Mouse (Mus musculus): ENCODE measurements around the gene Ptprd.

The Ptprd gene

DNA sequence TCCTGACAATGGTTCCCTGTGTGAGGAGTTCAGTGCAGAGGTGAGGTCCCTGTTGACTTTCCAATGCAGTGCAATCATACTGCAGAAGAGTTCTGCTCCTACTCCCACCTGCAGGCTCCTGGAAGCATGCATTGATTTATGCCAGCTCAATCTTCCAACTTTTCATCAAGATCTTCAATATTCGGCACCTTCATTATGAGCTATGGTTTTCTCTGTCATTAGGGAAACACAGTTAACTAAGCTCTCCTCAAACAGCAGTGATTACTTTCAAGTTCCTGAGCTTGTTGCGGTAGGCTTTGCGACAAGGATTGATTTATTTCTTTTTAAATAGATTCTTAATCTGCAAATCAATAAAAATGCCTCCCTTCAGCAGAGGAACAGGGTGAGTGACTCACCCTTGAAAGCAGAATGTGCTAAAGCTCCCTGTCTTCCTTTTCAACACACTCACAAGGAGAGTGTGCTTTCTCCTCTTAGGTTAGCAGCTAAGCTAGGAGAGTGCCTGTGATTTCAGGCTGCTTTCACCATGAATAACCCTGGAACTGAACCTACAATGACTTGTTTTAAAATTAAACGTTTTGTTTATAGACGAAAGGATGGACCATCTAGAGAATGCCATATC is 1298.1 kb downstream of the Ptprd start:
- no peak for DNase-seq (ENCODE audit: low spot score in 2 of 2)

DNA sequence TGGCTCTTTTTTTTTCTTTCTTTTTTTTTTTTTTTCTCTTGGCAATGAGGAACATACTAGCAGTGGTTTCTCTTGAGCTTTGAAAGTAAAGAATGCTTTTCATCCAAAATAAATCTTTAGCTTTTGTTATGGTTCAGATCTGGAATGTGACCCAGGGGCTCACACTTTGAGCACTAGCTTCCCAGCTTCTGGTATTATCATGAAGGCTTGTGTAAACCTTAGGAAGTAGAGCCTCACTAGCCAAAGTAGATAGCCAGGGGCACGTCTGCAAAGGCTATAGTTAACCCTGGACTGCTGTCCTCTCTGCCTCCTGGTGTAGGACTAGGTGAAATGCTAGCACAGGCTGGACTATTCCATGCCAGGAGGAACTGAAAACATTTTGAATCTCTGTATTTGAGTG is 1310.1 kb downstream of the Ptprd start:
- no peak for DNase-seq (ENCODE audit: low spot score in 2 of 2)

DNA sequence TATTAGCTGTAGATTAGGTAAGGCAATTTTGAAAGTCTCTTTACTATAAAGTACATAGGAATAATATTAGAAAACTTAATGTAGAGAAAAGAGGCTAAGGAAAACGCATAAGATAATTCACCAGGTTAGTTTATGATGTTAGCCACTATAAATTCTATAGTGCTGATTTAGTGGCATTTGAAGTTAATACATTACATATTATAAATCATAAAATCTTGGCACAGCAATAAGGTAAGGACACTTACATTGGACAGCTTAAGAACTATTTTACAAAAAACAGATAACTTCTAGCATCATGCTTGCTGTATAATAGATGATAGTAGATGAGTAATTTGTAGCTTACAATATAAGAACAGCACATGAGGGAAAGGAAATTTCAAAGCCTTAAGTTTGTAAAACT is 1322.1 kb downstream of the Ptprd start:
- DNase-seq (ENCODE audit: low spot score in 2 of 2) = no peak

DNA sequence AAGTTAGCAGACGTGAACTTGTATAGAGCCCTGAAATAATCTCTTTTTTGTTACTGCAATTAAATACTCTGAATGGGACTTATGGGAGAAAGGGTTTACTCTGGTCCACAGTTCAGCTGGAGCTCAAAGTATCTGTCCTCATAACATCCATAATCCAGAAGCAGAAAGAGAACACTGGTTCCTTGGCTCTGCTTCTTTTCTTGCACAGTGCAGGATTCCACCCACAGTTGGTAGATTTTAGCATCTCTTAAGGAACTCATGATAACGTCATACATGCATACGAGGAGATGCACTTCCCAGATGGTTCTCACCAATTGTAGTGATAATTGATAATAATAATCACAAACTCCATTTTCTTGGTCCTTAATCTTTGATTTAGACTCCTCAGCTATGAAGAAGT is 1330.2 kb downstream of the Ptprd start:
- no peak for DNase-seq (ENCODE audit: low spot score in 2 of 2)

DNA sequence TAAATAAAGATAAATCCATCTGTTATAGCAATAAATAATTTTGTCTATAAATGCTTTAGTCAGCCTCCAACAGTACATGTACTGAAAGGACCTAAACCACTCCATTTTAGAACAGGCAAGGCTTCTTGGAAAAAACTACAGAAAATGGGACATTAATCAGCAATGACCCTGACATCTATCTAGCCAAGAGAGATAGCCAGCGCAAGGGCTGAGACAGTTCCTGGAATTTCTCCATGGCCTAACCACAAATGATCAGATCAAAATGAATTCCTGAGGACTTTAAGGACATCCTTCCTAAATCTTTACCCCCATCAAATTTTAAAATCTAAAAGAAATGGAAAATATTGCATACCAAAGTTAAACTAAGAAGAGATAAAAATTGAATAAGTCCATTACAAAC is 1340.8 kb downstream of the Ptprd start:
- no peak for DNase-seq (ENCODE audit: low spot score in 2 of 2)

DNA sequence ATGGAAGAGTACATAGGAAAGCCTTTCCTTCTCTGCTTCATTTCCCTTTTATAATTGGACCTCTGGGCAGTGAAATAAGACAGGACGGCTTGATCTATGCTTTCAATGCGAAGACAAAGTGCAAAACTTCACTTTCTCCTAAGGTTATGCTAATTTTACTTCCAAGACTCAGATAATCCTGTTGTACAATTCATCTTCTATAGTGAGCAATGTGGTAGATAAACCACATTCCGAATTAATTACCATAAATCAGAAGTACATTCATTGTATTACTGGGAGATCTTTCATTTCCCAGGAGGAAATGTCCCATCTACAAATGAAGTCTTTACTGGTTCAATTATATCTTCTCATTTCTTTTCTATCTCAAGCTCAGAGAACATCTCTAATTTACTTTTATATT is 1346.2 kb downstream of the Ptprd start:
- no peak for DNase-seq (ENCODE audit: low spot score in 2 of 2)

DNA sequence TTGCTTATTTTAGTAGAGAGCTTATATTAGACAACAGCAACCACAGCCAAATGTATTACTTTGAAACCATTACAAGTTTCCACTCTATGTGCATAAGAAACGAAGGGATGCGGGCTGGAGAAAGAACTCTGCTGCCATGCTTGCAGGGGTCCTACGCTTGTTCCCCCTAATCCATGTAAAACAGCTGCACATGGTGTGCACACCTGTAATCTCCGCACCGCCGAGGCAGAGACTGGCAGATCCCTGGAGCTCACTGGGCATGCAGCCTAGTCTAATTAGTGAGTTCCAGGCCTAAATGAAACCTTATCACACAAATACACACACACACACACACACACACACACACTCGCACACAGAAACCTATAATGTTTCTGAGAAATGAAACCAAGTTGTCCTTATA is 1365.5 kb downstream of the Ptprd start:
- no peak for DNase-seq (ENCODE audit: low spot score in 2 of 2)

DNA sequence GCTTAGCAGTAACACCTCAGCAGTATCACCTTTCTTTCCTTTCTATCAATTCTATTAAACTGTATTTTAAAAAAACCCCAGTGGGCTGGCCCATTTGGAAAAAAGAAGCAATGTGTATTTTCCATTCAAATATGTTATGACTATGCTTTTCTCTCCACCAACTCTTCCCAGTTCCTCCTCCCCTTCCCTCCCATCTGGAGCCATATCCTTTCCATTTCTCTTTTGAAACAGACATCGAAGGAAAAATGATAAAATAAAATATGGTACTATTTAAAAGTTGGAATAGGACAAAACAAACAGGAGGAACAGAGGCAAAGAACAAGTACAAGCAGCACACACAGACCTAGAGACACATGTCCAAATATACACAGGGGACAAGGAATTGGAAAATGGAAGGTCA is 1372.7 kb downstream of the Ptprd start:
- no peak for DNase-seq (ENCODE audit: low spot score in 2 of 2)

DNA sequence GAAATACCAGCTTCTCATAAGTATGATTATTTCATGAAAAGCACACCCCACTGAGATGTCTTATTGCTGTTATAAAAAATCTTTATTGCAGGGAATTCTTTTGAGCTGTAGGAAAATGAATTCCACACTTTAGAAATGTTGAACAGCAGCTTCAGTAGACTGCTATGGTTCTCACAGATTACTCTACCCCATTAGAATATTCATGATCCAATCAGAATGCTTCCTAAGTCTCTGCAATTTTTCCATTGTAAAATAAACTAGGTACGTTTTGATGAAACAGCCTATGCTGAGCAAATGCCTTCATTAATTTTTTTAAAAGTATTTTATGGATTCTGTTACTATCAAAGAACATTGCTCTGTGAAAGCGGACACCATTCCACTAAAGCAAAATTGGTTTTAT is 1399.6 kb downstream of the Ptprd start:
- no peak for DNase-seq (ENCODE audit: low spot score in 2 of 2)

DNA sequence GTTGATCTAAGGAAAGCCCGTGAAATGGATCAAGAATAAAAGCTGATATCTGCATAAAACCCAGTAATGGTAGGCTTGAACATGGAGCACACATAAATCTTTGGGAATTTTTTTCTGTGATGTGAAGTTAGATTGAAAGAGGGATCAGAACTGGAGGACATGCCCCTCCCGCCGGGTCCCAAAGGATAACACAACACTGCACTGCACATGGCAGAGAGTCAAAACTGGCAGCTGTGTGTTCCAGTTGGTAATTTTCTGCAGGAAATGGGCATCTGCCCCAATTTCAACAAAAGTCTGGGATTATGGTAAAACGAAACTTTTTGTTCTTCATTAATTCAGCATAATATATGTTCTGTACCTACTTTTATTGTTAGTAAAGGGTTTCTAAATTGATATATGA is 1409.1 kb downstream of the Ptprd start:
- no peak for DNase-seq (ENCODE audit: low spot score in 2 of 2)

DNA sequence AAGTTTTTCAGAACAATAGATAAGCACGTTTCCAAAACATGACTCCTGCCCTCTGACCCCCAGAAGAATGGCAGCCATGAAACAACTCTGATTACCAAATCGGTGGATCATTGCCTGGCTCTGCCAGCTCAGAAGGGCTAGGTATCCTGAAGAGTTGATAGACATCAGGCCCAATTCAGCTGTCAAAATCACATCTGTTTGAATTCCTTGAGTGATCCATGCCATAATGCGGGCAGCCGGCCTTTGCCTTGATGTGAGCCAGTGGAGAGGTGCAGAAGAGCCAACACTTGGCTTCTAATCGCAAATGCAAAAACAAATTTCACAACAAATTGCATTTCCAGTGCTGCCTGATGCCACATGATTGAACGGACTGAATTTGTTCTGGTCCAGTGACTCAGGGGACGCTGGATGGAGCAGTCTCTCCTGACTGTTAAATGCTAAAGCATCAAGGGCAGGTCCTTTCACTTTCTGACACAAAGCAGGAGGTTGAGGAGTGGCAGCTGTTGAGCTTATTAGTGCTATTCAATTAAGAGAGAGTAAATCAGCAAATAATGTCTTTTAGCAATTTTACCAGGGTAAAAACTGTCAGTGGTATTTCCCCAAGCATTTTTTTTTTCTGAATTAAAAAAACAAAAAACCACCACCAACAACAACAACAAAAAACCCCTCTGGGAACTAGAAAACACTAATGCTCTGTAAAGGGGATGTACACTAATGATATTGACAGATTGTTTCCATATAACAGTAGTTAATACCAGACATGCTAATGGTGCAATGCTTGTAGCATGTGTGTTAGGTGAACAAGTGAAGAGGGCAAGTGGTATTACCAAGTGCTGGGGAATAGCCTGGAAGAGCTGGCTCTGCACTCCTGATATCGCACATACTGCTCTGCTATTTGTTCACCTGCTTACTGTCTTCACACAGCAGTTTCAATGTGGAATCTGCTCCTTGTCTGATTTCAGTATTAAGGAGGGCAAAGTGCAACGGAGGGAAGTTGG is 1413.5 kb downstream of the Ptprd start:
- no peak for DNase-seq (ENCODE audit: low spot score in 2 of 2)

DNA sequence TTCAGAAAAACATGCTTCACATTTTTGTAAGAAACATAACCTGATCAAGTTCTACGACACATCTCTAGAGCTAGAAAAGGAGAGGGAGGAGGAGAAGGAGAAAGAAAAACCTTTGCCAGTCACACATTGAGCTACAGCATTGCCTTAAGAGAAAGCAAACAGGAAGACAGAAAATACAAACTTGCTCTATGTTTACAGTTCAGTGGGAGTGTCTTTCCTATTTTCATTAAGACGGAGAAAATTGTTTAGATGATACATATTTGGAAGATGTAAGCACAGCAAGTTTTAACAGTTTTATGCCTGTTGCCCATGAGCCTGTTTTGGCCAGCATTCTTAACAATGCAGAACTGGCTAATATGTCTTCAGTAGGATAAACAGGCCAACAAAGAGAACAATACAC is 1426.4 kb downstream of the Ptprd start:
- DNase-seq (ENCODE audit: low spot score in 2 of 2) = no peak

DNA sequence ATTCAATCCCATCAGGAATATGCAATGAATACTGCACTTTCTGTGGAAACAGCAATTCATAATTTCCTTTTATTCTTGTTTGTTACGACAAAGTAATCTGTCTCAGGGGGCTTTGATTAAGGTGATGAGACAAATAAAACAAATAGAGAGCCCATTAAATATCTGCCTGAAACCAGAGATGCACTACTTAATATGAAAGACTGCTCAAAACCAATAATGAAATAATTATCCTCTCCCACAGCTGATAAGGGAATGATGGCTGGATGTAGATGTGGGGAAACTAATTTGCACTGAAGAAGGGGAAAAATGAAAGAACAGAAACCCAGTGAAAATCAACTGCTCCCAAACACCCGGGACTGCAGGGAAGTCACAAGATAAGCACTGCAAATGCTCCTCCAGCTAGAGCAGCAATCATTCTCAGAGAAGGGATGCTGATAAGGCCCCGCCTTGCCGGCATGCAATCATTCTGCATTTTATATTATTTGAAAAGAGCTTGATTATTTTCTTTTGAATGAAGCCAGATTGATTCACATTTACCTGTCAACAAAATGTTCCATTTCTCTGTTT is 1432.1 kb downstream of the Ptprd start:
- DNase-seq (ENCODE audit: low spot score in 2 of 2) = no peak

DNA sequence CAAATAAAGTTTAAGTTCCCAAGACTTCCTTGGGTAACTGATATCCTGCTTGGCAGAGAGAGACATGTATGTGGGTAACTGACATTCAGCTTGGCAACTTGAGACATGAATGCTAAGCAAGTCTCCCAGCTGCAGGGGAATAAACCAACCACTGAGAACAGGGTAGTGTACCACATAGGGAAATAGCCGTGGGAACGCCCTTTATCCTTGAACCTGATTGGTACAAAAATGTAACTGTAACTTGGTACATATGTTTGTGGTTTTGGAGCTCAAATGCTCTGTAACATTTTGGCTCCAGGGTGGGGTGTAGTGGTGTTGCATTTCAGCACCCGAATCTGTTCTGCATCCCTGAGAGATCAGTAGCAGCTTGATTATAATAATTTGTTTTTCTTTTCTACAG is 1444.8 kb downstream of the Ptprd start:
- no peak for DNase-seq (ENCODE audit: low spot score in 2 of 2)

DNA sequence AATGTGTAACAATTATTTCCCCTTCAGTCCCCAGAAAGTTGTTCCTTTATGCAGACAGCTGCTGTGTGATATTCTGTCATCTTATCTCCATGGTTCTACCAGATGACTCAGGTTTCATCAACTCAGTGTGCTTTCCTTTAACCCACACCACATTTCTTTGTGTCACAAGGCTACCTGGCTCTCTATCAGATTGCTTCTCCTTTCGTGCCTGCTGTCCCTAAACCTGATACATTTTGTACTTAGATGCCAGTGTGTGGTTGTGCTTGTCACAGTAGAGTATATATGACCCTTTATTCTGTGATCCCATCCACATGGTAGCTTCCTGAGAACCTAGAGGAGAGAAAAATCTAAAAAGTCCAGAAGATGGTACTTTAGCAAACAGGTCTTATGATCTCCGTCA is 1445.3 kb downstream of the Ptprd start:
- no peak for DNase-seq (ENCODE audit: low spot score in 2 of 2)

DNA sequence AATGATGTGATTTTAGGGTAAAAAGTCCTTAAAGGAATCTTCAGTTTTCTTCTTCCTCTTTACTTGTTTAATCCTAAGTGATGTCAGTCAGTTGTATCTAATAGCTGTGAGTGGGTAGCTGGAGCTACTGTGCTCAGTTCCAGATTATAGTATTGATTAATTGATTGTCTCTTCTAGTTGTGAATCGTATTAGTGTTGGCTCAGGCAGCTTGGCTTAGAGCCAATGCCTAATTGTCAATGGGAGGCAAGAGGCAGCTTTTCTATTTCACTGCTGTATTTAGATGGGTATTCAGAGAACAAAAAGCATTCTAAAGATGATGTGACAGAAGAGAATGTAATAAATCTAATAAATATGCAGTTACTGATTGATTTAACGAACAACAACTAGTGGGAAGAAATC is 1461.1 kb downstream of the Ptprd start:
- DNase-seq (ENCODE audit: low spot score in 2 of 2) = no peak

DNA sequence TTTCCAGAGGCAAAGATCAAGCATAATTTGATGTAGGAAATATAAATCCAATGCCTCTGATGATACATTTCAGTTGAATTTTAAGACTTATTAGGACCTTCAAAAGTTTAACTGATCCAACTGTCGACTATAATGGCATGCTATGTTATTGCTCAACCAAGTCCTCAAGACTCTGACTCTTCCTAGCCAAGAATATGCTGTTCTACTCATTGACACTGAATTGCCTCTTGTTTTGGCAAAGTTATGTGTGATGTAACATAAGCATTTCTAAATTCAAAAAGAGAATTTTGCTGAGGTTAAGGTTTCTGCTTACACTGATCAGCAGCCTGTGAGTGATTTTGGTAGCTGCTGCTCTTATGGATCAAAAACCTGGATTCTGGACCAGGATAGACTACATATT is 1475.9 kb downstream of the Ptprd start:
- DNase-seq (ENCODE audit: low spot score in 2 of 2) = no peak

DNA sequence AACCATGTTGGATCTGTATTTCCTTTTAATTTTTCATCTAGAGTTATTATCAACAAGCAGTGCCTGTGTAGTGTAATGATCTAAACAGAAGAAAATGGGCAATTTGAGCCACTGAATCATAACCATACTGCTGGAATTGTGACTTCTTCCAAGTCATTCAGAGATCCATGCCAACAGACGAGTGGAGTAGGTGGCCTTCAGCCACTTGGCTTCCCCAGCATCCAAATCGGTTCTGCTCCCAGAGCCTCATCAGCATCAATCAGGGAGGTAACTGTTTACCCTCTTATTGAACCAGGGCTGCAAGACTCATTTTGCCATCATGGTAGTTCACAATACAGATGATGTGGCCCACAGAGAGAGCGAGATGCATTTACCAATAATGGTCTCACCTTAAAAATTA is 1536.0 kb downstream of the Ptprd start:
- no peak for DNase-seq (ENCODE audit: low spot score in 2 of 2)

DNA sequence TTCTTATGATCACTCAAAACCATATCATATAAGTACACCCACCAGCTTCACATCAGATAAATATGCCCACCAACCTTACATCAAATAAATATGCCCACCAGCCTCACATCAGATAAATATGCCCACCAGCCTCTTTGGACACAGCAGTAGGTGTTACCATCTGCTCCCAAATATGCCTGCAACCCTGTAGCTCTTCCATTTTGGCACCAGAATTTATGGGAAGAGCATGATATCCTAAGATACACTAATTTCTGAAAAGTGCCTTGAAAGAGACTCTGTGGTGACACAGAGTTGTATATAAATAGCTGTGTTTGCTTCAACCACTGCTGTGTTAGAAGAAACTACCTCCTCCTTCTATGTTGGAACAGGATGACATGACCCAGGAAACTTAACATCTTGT is 1538.5 kb downstream of the Ptprd start:
- DNase-seq (ENCODE audit: low spot score in 2 of 2) = no peak

DNA sequence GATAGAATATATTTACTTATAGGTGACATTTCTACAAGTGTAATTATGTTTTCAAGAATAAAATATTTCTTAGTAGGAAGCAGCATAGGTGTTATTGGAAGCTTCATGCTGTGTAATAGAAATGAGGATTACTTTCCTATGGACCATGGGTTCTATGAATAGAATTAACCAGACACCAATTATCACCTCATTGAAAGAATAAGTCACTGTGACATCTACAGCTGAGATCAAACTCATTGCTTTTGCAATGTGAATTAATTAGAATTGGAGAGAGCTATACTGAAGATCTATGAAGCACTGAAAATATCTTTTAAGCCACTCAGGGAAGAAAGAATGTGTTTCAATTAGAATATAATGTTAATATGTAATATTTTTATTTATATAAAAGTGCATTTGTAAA is 1539.1 kb downstream of the Ptprd start:
- DNase-seq (ENCODE audit: low spot score in 2 of 2) = no peak

DNA sequence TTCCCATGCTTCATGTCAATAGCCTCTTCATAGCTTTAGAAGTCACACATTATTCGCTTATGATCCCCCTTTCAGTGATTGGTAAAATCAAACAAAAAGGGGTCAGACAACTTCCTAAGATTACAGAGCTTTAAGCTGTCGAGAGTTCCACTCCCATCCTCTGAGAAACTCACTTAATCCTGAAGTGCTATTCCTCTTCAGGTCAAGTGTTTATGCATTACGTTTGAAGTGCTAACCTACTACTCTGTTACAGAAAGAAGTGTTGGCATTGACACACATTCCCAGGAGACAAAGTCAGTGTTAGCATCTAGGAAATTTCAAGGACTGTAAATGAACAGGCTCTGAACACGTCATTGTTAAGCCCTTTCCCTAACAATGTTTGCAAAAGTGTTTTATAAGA is 1550.0 kb downstream of the Ptprd start:
- DNase-seq (ENCODE audit: low spot score in 2 of 2) = no peak

DNA sequence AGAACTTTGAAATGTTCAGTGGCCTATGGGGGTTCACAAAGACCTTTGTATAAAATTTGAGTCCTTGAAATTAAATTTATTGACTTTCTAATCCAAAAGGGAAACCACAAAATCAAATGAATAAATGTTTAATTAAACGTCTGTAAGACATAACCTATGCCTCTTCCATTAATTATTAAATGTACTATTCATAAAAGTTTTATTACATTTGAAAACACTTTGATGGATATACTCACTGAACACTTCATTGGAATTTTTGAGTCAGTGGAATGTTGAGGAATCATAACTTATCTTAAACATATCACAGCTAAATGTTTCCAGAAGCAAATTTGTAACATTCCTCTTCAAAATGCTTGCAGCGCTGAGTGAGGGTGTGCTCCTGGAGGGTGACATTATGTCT is 1551.6 kb downstream of the Ptprd start:
- no peak for DNase-seq (ENCODE audit: low spot score in 2 of 2)

DNA sequence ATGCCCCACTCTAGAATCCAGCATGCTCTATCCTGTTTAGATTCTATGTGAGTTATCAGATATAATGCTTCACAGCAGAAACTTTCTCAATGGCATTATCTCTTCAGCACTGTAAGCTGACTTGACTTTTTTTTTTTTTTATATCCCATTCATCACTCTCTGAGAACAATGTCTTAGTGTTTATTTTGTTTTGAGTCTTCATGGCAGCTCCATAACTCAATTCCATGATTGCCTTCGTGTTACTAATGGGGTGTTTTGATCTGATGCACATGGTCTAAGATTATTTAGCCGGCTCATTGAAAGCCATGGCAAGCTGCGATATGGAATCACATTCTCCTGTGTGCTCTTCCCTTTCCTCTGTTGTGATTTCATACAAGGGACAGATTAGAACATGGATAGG is 1555.0 kb downstream of the Ptprd start:
- no peak for DNase-seq (ENCODE audit: low spot score in 2 of 2)
